ENCODE assay signal across 18 mouse cellular contexts in the genomic region with DNA sequence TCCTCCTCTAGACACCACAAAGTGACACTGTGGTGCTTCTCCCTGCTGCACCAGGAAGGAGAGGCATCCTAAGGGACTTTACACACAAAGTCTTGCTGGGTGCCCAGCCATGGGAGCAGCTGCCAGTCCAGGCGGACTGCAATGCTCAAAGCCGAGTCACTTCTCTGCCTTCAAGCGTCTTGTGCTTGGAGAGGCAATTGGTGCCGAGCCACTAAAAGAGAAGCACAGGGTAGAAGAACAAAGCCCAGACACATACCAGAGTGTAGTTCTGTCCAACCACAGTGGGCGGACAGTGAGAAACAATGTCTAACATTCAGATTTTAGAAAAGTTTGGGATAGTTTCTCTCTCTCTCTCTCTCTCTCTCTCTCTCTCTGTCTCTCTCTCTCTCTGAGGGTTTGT. TPM values are rescaled to one million over a fixed set of nuclear protein-coding genes. Genes with fewer than 3 reads are reported as not detected.
DNase-seq lines count a peak whose midpoint lies in the region; ATAC-seq and TF ChIP-seq lines count a peak whose summit lies in the region.
"Had no signal": no experiment of that assay in that cellular context is flagged by ENCODE, and none has a peak within 500 bp of the region (broad histone marks: within the 10 kb centered on the region; RNA-seq: fewer than 3 reads in every experiment).

No protein-coding gene starts in this region.

- no peaks in the 10 kb centered on the region for H3K36me3 ChIP-seq in heart, embryonic 10.5 days
- no peaks in the 10 kb centered on the region for H3K36me3 ChIP-seq in lung, embryonic 14.5 days (ENCODE audit: insufficient read depth)
- H3K36me3 ChIP-seq in heart, embryonic 16.5 days (ENCODE audit: control insufficient read depth, insufficient read depth) = no peaks in the 10 kb centered on the region
- H3K36me3 ChIP-seq: forebrain, embryonic 12.5 days; limb, embryonic 15.5 days; neural tube, embryonic 12.5 days; stomach, embryonic 15.5 days had no signal

- no peak overlapping the region for H3K4me3 ChIP-seq in heart, embryonic 10.5 days
- H3K4me3 ChIP-seq in lung, embryonic 14.5 days (ENCODE audit: low read depth, low read length) = no peak overlapping the region
- H3K4me3 ChIP-seq in heart, embryonic 16.5 days (ENCODE audit: low read length) = no peak overlapping the region
- H3K4me3 ChIP-seq: forebrain, embryonic 12.5 days; limb, embryonic 15.5 days; megakaryocyte, embryonic 14.5 days; neural tube, embryonic 12.5 days; stomach, embryonic 15.5 days had no signal

- H3K27me3 ChIP-seq in heart, embryonic 10.5 days (ENCODE audit: insufficient read depth, poor library complexity, severe bottlenecking) = no peaks in the 10 kb centered on the region
- no peaks in the 10 kb centered on the region for H3K27me3 ChIP-seq in lung, embryonic 14.5 days (ENCODE audit: insufficient read depth, low read length)
- no peaks in the 10 kb centered on the region for H3K27me3 ChIP-seq in heart, embryonic 16.5 days (ENCODE audit: control insufficient read depth, insufficient read depth, low read length)
- H3K27me3 ChIP-seq: forebrain, embryonic 12.5 days; limb, embryonic 15.5 days; megakaryocyte, embryonic 14.5 days; neural tube, embryonic 12.5 days; stomach, embryonic 15.5 days had no signal

- H3K4me1 ChIP-seq in heart, embryonic 10.5 days = peaks cover 33% of the 10 kb centered on the region
- H3K4me1 ChIP-seq in lung, embryonic 14.5 days (ENCODE audit: insufficient read depth) = 0 out of 2 replicates have a peak, but pooled peaks cover 4% of the 10 kb centered on the region
- peaks cover 10% of the 10 kb centered on the region for H3K4me1 ChIP-seq in heart, embryonic 16.5 days (ENCODE audit: control insufficient read depth, insufficient read depth, low read length)
- H3K4me1 ChIP-seq: forebrain, embryonic 12.5 days; limb, embryonic 15.5 days; megakaryocyte, embryonic 14.5 days; neural tube, embryonic 12.5 days; stomach, embryonic 15.5 days had no signal

- H3K9ac ChIP-seq in lung, embryonic 14.5 days = no peak overlapping the region
- H3K9ac ChIP-seq in heart, embryonic 16.5 days (ENCODE audit: low read length) = no peak overlapping the region
- H3K9ac ChIP-seq: forebrain, embryonic 12.5 days; limb, embryonic 15.5 days; liver, postnatal 0 days; neural tube, embryonic 12.5 days; stomach, embryonic 15.5 days had no signal

- no peak overlapping the region for H3K4me2 ChIP-seq in lung, embryonic 14.5 days
- H3K4me2 ChIP-seq in heart, embryonic 16.5 days (ENCODE audit: low read depth, low read length) = no peak overlapping the region
- H3K4me2 ChIP-seq: forebrain, embryonic 12.5 days; limb, embryonic 15.5 days; neural tube, embryonic 12.5 days; stomach, embryonic 15.5 days had no signal

- no peak for TF ChIP-seq CTCF in lung, embryonic 14.5 days (IDR thresholded peaks at IDR 0.05; ENCODE audit: low read depth)

- 53% methylated on average over 5 of the region's 5 CpGs for WGBS in heart, embryonic 10.5 days
- 58% methylated on average over 5 of the region's 5 CpGs for WGBS in lung, embryonic 14.5 days
- 40% methylated on average over 5 of the region's 5 CpGs for WGBS in heart, embryonic 16.5 days

- DNase-seq in heart, embryonic 10.5 days (ENCODE audit: low spot score) = no peak
- DNase-seq in heart, adult 8-10 months (ENCODE audit: low spot score) = no peak
- DNase-seq in lung, embryonic 14.5 days = peak; percentile 16
- no peak for DNase-seq in lung, postnatal 36 days
- DNase-seq in Muller cell, postnatal 12 days (ENCODE audit: inconsistent ontology term) = peak; percentile 87
- DNase-seq in cerebellum, adult 9-10 months = no peak
- DNase-seq: cerebellum, postnatal 10 days; kidney, adult 9 months; kidney, postnatal 4 days; liver, postnatal 0 days; right cerebral cortex, postnatal 14 days; thymus, adult 2 months had no signal

- H3K9me3 ChIP-seq in heart, embryonic 10.5 days = no peaks in the 10 kb centered on the region
- no peaks in the 10 kb centered on the region for H3K9me3 ChIP-seq in lung, embryonic 14.5 days (ENCODE audit: low read depth, low read length)
- no peaks in the 10 kb centered on the region for H3K9me3 ChIP-seq in heart, embryonic 16.5 days (replicated peaks; ENCODE audit: control insufficient read depth, low read length)
- H3K9me3 ChIP-seq: forebrain, embryonic 12.5 days; limb, embryonic 15.5 days; megakaryocyte, embryonic 14.5 days; neural tube, embryonic 12.5 days; stomach, embryonic 15.5 days had no signal

- ATAC-seq in lung, embryonic 14.5 days (ENCODE audit: insufficient read depth) = no peak
- ATAC-seq in heart, embryonic 16.5 days (replicated peaks; ENCODE audit: extremely low read depth, insufficient read depth, low FRiP score) = no peak
- ATAC-seq: liver, postnatal 0 days had no signal

- peak overlapping the region; percentile 79 for H3K27ac ChIP-seq in heart, embryonic 10.5 days
- no peak overlapping the region; the same call in 1 of the 2 replicates for H3K27ac ChIP-seq in lung, embryonic 14.5 days (ENCODE audit: low read depth)
- H3K27ac ChIP-seq in heart, embryonic 16.5 days (ENCODE audit: low read length) = 0 out of 2 replicates have a peak overlapping the region, but pooled peaks have one; percentile 8
- H3K27ac ChIP-seq: forebrain, embryonic 12.5 days; limb, embryonic 15.5 days; neural tube, embryonic 12.5 days; stomach, embryonic 15.5 days had no signal

RNA-seq across cellular contexts. Expression of a gene that starts 38.0 kb away (rescaled TPM):
- polyA plus RNA-seq in heart, embryonic 10.5 days (2016; fragmentation: Nextera tagmentation; extraction: Ambion mirVana) = 26.2 and 33.4 TPM in 2 replicates
- total RNA-seq in heart, adult 8-10 months (2022) = 1 to 10 TPM; 1.4 to 1.8 (median 1.7) TPM
- 24.5 and 26.1 TPM in 2 replicates for polyA plus RNA-seq in lung, embryonic 14.5 days (2014; fragmentation: Nextera tagmentation; extraction: Ambion mirVana)
- polyA plus RNA-seq in heart, embryonic 16.5 days (2015; fragmentation: Nextera tagmentation; extraction: Ambion mirVana) = 11.5 and 15.2 TPM in 2 replicates

Comparison
In these comparisons a context has a peak if more than half of its experiments do, and no peak if none do; other contexts are left out.
1. DNase-seq: peak in lung, embryonic 14.5 days (single experiment) and Muller cell, postnatal 12 days (single experiment); none in heart, embryonic 10.5 days (single experiment), heart, adult 8-10 months (single experiment), lung, postnatal 36 days (single experiment) and cerebellum, adult 9-10 months (single experiment).